Mouse (Mus musculus): Measurements from ENCODE around the gene Ift88. TPM values are rescaled to one million over a fixed set of nuclear protein-coding genes. Genes with fewer than 3 reads are reported as not detected.

Gene Ift88
- polyA plus RNA-seq (2014; fragmentation: Nextera tagmentation; extraction: Ambion mirVana), result 14.3 and 16.9 TPM in 2 replicates

- Histone ChIP-seq H3K9ac (replicated peaks; ENCODE audit: low read length) (peak within 1 kb of the TSS; percentile 78), H3K4me1 (ENCODE audit: control insufficient read depth, insufficient read depth, low read length) (no peaks in the 10 kb centered on the region), H3K4me2 (ENCODE audit: low read depth, low read length) (peak within 1 kb of the TSS; percentile 76), H3K36me3 (replicated peaks; ENCODE audit: control insufficient read depth, insufficient read depth, low read depth, low read length) (no peaks in the 10 kb centered on the region), H3K9me3 (replicated peaks; ENCODE audit: control insufficient read depth, low read length) (no peaks in the 10 kb centered on the region), H3K27ac (replicated peaks; ENCODE audit: low read depth, low read length) (no peak within 1 kb of the TSS; the same call in 1 of the 2 replicates), H3K4me3 (ENCODE audit: low read depth, low read length) (peak within 1 kb of the TSS; percentile 80), H3K27me3 (ENCODE audit: control insufficient read depth, insufficient read depth, low read length) (no peaks in the 10 kb centered on the region)
- peak; percentile 94 for DNase-seq (ENCODE audit: low spot score)
- ATAC-seq (replicated peaks; ENCODE audit: insufficient number of reproducible peaks, low FRiP score, low TSS enrichment, low read depth), result peak; percentile 96
- 4% methylated on average over 41 of the region's 42 CpGs for WGBS
Measured at GRCm38 (mm10) chr14:57423432-57424211, at the start of gene Ift88. Gene Ift88, plus strand, starts transcription at chr14:57424062.

DNA sequence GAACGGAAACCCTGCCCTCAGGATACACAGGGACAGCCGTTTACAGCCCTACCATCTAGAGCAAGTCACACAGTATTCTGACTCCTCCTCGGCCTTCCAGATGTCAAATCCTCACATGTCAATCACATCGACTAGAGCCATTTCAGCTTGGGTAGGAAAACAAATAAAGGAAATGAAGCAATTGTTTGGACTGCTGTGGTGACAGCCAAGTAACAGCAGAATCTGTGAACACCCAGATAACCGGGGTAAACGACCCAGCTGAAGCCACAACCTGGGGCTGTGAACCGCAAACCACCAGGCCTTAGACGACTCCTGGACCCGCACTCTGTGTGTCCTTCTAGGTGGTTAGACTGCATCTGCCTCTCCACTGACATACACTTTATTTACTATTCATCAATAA is 48.7 kb upstream of the Ift88 start:
- H3K9ac ChIP-seq (replicated peaks; ENCODE audit: low read length), result no peak overlapping the region
- no peak for DNase-seq (ENCODE audit: low spot score)
- H3K36me3 ChIP-seq (replicated peaks; ENCODE audit: control insufficient read depth, insufficient read depth, low read depth, low read length), result no peaks in the 10 kb centered on the region
- H3K27me3 ChIP-seq (ENCODE audit: control insufficient read depth, insufficient read depth, low read length), result no peaks in the 10 kb centered on the region
- no peaks in the 10 kb centered on the region for H3K9me3 ChIP-seq (replicated peaks; ENCODE audit: control insufficient read depth, low read length)
- H3K4me2 ChIP-seq (ENCODE audit: low read depth, low read length), result no peak overlapping the region
- no peaks in the 10 kb centered on the region for H3K4me1 ChIP-seq (ENCODE audit: control insufficient read depth, insufficient read depth, low read length)
- no peak overlapping the region for H3K27ac ChIP-seq (replicated peaks; ENCODE audit: low read depth, low read length)
- no peak overlapping the region for H3K4me3 ChIP-seq (ENCODE audit: low read depth, low read length)
- 71% methylated on average over 9 of the region's 9 CpGs for WGBS
- ATAC-seq (replicated peaks; ENCODE audit: insufficient number of reproducible peaks, low FRiP score, low TSS enrichment, low read depth), result no peak

DNA sequence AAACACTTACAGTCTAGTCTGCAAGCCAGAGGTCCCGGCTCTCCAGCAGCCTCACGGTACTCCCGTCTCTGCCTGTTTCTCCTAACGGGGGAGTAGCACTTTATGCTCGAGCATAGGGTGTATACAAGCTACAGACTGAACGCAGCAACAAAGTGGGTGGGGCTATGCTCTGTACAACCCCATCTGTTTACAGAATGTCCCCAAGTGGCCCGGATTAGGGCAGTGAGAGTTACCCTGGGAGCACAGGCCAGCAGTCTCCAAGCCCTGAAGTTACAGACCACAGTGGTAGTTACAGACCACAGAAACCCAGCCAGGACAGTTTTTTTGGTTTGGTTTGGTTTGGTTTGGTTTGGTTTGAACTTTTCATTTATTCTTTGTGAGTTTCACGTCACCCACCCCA is 47.8 kb upstream of the Ift88 start:
- Histone ChIP-seq H3K36me3 (replicated peaks; ENCODE audit: control insufficient read depth, insufficient read depth, low read depth, low read length) (no peaks in the 10 kb centered on the region), H3K4me1 (ENCODE audit: control insufficient read depth, insufficient read depth, low read length) (no peaks in the 10 kb centered on the region), H3K27ac (replicated peaks; ENCODE audit: low read depth, low read length) (no peak overlapping the region), H3K9ac (replicated peaks; ENCODE audit: low read length) (no peak overlapping the region), H3K4me3 (ENCODE audit: low read depth, low read length) (no peak overlapping the region), H3K9me3 (replicated peaks; ENCODE audit: control insufficient read depth, low read length) (no peaks in the 10 kb centered on the region), H3K4me2 (ENCODE audit: low read depth, low read length) (no peak overlapping the region), H3K27me3 (ENCODE audit: control insufficient read depth, insufficient read depth, low read length) (no peaks in the 10 kb centered on the region)
- ATAC-seq (replicated peaks; ENCODE audit: insufficient number of reproducible peaks, low FRiP score, low TSS enrichment, low read depth) (no peak), DNase-seq (ENCODE audit: low spot score) (no peak)
- WGBS, result 78% methylated on average over 8 of the region's 8 CpGs

DNA sequence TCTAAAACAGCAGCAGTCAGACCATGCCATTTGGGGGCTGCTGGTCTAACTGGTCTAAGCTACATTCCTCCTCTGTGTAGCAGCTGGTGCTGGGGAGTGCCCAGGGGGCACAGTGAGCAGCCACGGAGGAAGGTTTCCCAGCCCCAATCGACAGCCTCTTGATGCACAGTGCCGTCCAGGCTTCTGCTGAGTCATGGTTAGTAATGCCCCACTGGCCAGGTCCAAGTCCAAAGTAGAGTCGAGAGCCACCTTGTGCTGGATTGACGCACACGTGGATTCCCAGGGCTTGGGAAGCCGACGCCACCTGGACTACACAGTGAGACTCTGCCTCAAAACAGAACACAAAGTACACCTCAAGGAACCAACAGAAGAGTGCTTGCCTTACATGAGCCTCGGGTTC is 46.9 kb upstream of the Ift88 start:
- Histone ChIP-seq H3K9ac (replicated peaks; ENCODE audit: low read length) (no peak overlapping the region), H3K9me3 (replicated peaks; ENCODE audit: control insufficient read depth, low read length) (no peaks in the 10 kb centered on the region), H3K4me3 (ENCODE audit: low read depth, low read length) (no peak overlapping the region), H3K36me3 (replicated peaks; ENCODE audit: control insufficient read depth, insufficient read depth, low read depth, low read length) (no peaks in the 10 kb centered on the region), H3K4me2 (ENCODE audit: low read depth, low read length) (no peak overlapping the region), H3K27ac (replicated peaks; ENCODE audit: low read depth, low read length) (no peak overlapping the region), H3K4me1 (ENCODE audit: control insufficient read depth, insufficient read depth, low read length) (no peaks in the 10 kb centered on the region), H3K27me3 (ENCODE audit: control insufficient read depth, insufficient read depth, low read length) (no peaks in the 10 kb centered on the region)
- DNase-seq (ENCODE audit: low spot score) (no peak), ATAC-seq (replicated peaks; ENCODE audit: insufficient number of reproducible peaks, low FRiP score, low TSS enrichment, low read depth) (no peak)
- 79% methylated on average over 9 of the region's 9 CpGs for whole genome bisulfite sequencing

- Histone ChIP-seq H3K27ac (replicated peaks; ENCODE audit: low read depth, low read length) (no peak overlapping the region), H3K9me3 (replicated peaks; ENCODE audit: control insufficient read depth, low read length) (no peaks in the 10 kb centered on the region), H3K4me2 (ENCODE audit: low read depth, low read length) (no peak overlapping the region), H3K4me1 (ENCODE audit: control insufficient read depth, insufficient read depth, low read length) (no peaks in the 10 kb centered on the region), H3K27me3 (ENCODE audit: control insufficient read depth, insufficient read depth, low read length) (no peaks in the 10 kb centered on the region), H3K9ac (replicated peaks; ENCODE audit: low read length) (no peak overlapping the region), H3K36me3 (replicated peaks; ENCODE audit: control insufficient read depth, insufficient read depth, low read depth, low read length) (no peaks in the 10 kb centered on the region), H3K4me3 (ENCODE audit: low read depth, low read length) (no peak overlapping the region)
- WGBS, result 80% methylated on average over 5 of the region's 5 CpGs
- no peak for DNase-seq (ENCODE audit: low spot score)
- ATAC-seq (replicated peaks; ENCODE audit: insufficient number of reproducible peaks, low FRiP score, low TSS enrichment, low read depth), result no peak
Measured at GRCm38 (mm10) chr14:57377531-57377930, 46.3 kb upstream of the Ift88 start.

DNA sequence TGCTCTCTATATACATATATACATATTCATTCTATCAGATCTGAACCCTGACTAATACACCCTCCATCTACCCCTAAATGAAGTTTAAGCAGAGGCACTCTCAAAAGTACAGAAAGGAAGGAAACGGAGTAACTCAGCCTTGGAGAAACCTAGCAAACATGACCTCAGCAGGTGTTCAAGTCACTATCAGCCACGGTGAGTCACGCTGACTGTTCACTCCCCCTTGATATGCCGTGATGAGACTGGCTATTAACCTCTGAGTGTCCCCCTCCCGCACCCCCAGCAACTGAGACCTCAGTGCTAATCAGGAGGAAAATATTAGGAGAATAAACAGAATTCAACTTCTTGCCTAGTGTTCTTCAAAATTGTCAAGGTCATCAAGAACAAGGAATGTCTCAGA is 38.2 kb upstream of the Ift88 start:
- H3K4me2 ChIP-seq (ENCODE audit: low read depth, low read length), result no peak overlapping the region
- ATAC-seq (replicated peaks; ENCODE audit: insufficient number of reproducible peaks, low FRiP score, low TSS enrichment, low read depth) (no peak), DNase-seq (ENCODE audit: low spot score) (no peak)
- no peaks in the 10 kb centered on the region for H3K27me3 ChIP-seq (ENCODE audit: control insufficient read depth, insufficient read depth, low read length)
- 84% methylated on average over 5 of the region's 5 CpGs for whole genome bisulfite sequencing
- H3K27ac ChIP-seq (replicated peaks; ENCODE audit: low read depth, low read length), result no peak overlapping the region
- H3K4me1 ChIP-seq (ENCODE audit: control insufficient read depth, insufficient read depth, low read length), result no peaks in the 10 kb centered on the region
- H3K36me3 ChIP-seq (replicated peaks; ENCODE audit: control insufficient read depth, insufficient read depth, low read depth, low read length), result no peaks in the 10 kb centered on the region
- no peak overlapping the region for H3K4me3 ChIP-seq (ENCODE audit: low read depth, low read length)
- no peaks in the 10 kb centered on the region for H3K9me3 ChIP-seq (replicated peaks; ENCODE audit: control insufficient read depth, low read length)
- H3K9ac ChIP-seq (replicated peaks; ENCODE audit: low read length), result no peak overlapping the region

- Histone ChIP-seq H3K27ac (replicated peaks; ENCODE audit: low read depth, low read length) (no peak overlapping the region), H3K4me3 (ENCODE audit: low read depth, low read length) (no peak overlapping the region), H3K4me2 (ENCODE audit: low read depth, low read length) (no peak overlapping the region), H3K9me3 (replicated peaks; ENCODE audit: control insufficient read depth, low read length) (no peaks in the 10 kb centered on the region), H3K9ac (replicated peaks; ENCODE audit: low read length) (no peak overlapping the region), H3K27me3 (ENCODE audit: control insufficient read depth, insufficient read depth, low read length) (no peaks in the 10 kb centered on the region), H3K4me1 (ENCODE audit: control insufficient read depth, insufficient read depth, low read length) (no peaks in the 10 kb centered on the region), H3K36me3 (replicated peaks; ENCODE audit: control insufficient read depth, insufficient read depth, low read depth, low read length) (no peaks in the 10 kb centered on the region)
- ATAC-seq (replicated peaks; ENCODE audit: insufficient number of reproducible peaks, low FRiP score, low TSS enrichment, low read depth) (no peak), DNase-seq (ENCODE audit: low spot score) (peak; percentile 26)
- 58% methylated on average over 14 of the region's 14 CpGs for WGBS
Measured at GRCm38 (mm10) chr14:57386758-57387561, 36.9 kb upstream of the Ift88 start.

GRCm38 (mm10) chr14:57391621-57392020 is 32.2 kb upstream of the Ift88 start:
- Histone ChIP-seq H3K36me3 (replicated peaks; ENCODE audit: control insufficient read depth, insufficient read depth, low read depth, low read length) (no peaks in the 10 kb centered on the region), H3K9me3 (replicated peaks; ENCODE audit: control insufficient read depth, low read length) (no peaks in the 10 kb centered on the region), H3K27ac (replicated peaks; ENCODE audit: low read depth, low read length) (no peak overlapping the region), H3K4me3 (ENCODE audit: low read depth, low read length) (no peak overlapping the region), H3K9ac (replicated peaks; ENCODE audit: low read length) (no peak overlapping the region), H3K4me2 (ENCODE audit: low read depth, low read length) (no peak overlapping the region), H3K4me1 (ENCODE audit: control insufficient read depth, insufficient read depth, low read length) (no peaks in the 10 kb centered on the region), H3K27me3 (ENCODE audit: control insufficient read depth, insufficient read depth, low read length) (no peaks in the 10 kb centered on the region)
- ATAC-seq (replicated peaks; ENCODE audit: insufficient number of reproducible peaks, low FRiP score, low TSS enrichment, low read depth), result no peak
- no peak for DNase-seq (ENCODE audit: low spot score)
- WGBS, result 71% methylated on average over 4 of the region's 4 CpGs
